Mouse (Mus musculus) midbrain, embryonic 10.5 days (tissue): ENCODE measurements around the gene Arhgap10. TPM values are rescaled to one million over a fixed set of nuclear protein-coding genes. Genes with fewer than 3 reads are reported as not detected.

ENCODE experiments used
- DNase-seq: peaks from one replicate; pipeline ENCODE4 v3.0.0-alpha.2; 2017; ENCODE audit warnings: low spot score
- H3K27ac ChIP-seq: fragments of 300-500 bp; sonication (generic); replicated peaks from 2 replicates; pipeline ENCODE4 v1.5.1; 2016; ENCODE audit warnings: mild to moderate bottlenecking
- H3K27me3 ChIP-seq: fragments of 300-500 bp; sonication (generic); 2 replicates; pipeline ENCODE4 v1.6.1; 2016; ENCODE audit warnings: low read depth, mild to moderate bottlenecking; ENCODE audit not compliant: poor library complexity, severe bottlenecking
- H3K36me3 ChIP-seq: fragments of 300-500 bp; sonication (generic); 2 replicates; pipeline ENCODE4 v1.6.1; 2016; ENCODE audit warnings: mild to moderate bottlenecking, moderate library complexity
- H3K4me1 ChIP-seq: fragments of 300-500 bp; sonication (generic); 2 replicates; pipeline ENCODE4 v1.6.1; 2016
- H3K4me3 ChIP-seq: fragments of 300-500 bp; sonication (generic); 2 replicates; pipeline ENCODE4 v1.5.1; 2016; ENCODE audit warnings: mild to moderate bottlenecking, moderate library complexity
- H3K9me3 ChIP-seq: fragments of 300-500 bp; sonication (generic); replicated peaks from 2 replicates; pipeline ENCODE4 v1.6.1; 2016; ENCODE audit warnings: mild to moderate bottlenecking
- WGBS: fragments of 180-500 bp; shearing (Covaris S2); methylation state at CpG from one replicate; pipeline ENCODE4 v1.1.7; 2016; 5-methylcytosine and 5-hydroxymethylcytosine counted together
- polyA plus RNA-seq: library from polyadenylated mRNA; unstranded; fragments of >200 nt; fragmentation: Nextera tagmentation; extraction: Ambion mirVana; gene quantifications from 2 replicates; pipeline ENCODE4 v1.2.1, GENCODE M21; 2016

Gene Arhgap10
- polyA plus RNA-seq, 1 experiment from 2014 or later = 16.5 TPM

DNA sequence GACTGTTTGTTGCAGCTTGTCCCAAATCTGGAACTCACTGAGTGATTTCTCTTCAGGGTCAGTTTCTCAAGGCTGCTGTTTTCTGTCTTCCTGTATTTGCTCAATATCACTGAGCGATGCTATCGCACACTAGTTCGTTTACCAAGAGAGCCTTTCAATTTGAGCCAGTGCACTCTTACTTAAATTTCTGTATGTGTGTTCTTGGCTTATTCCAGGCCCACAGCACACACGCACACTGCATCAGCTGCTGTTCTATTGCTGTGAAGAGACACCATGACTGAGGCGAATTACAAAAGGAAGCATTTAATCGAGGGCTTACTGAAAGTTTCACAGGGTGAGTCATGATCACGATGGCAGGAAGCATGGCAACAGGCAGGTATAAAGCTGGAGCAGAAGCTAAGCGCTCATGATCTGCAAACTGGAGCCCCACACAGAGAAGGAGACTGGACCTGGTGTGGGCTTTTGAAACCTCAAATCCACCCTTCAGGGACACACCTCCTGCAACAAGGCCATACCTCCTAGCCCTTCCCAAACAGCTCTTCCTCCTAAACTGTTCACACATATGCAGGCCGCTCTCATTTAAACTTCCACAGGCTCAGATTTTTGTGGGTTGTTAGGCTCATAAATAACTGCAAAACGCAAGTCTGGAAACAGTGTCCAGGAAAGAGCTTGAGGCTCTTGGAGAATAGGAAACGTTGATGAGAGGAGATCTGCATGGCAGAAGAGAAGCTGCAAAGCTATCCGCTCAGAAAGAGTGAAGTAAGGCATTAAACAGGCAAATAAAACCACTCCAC, 255.3 kb downstream of the Arhgap10 start:
- 90% methylated on average over 12 of the region's 12 CpGs for WGBS
- H3K9me3 ChIP-seq = no peaks in the 10 kb centered on the region
- peaks cover 14% of the 10 kb centered on the region for H3K36me3 ChIP-seq
- no peak overlapping the region for H3K4me3 ChIP-seq
- no peak overlapping the region for H3K27ac ChIP-seq
- no peaks in the 10 kb centered on the region for H3K27me3 ChIP-seq
- no peak for DNase-seq
- no peaks in the 10 kb centered on the region for H3K4me1 ChIP-seq

DNA sequence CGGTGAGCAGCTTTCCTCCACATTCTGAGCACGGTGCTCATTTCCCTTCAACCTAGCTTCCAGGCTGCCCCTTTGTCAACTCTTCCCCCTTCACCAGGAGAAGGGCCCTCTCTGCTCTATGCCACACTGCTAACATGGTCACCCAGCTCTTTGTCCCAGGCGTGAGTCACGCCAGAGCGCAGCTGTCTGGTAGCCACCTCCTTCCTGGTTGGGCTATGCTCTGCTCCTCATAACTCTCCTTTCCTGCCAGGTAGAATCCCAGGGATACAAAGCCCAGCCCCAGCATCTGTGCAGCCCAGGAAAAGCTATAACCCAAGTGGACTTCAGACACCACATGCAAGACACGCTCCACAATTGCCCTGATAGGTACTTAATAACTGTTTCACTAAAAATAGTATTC, 256.5 kb downstream of the Arhgap10 start:
- no peak for DNase-seq
- WGBS = 91% methylated on average over 6 of the region's 6 CpGs

DNA sequence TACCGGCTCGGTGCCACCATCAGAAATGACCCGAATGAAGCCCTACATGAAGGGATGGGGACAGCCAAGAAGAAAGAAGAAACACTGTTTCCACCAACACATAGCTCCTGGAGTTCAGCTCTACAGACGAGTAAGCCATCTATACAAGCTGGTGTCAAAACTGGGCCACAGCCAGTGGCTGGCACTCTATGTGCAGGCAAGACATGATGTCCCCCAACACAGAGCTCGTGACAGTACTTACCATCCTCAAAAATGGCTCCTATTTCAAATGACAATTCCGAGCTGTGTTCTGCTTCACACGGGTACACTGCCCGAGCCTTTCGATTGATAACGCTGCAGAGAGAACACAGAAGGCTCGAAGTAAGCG, 260.7 kb downstream of the Arhgap10 start:
- H3K27ac ChIP-seq = no peak overlapping the region
- peaks cover 22% of the 10 kb centered on the region for H3K36me3 ChIP-seq
- peaks cover 4% of the 10 kb centered on the region; the same call in 1 of the 2 replicates for H3K4me1 ChIP-seq
- DNase-seq = no peak
- no peak overlapping the region for H3K4me3 ChIP-seq
- H3K27me3 ChIP-seq = no peaks in the 10 kb centered on the region
- no peaks in the 10 kb centered on the region for H3K9me3 ChIP-seq
- WGBS = 95% methylated on average over 12 of the region's 12 CpGs

More for the DNA sequence above, 256.5 kb downstream of the Arhgap10 start:
- H3K9me3 ChIP-seq = no peaks in the 10 kb centered on the region
- no peak overlapping the region for H3K4me3 ChIP-seq
- no peaks in the 10 kb centered on the region for H3K27me3 ChIP-seq
- no peak overlapping the region for H3K27ac ChIP-seq
- H3K36me3 ChIP-seq = peaks cover 22% of the 10 kb centered on the region
- no peaks in the 10 kb centered on the region for H3K4me1 ChIP-seq

GRCm38 (mm10) chr8:77256450-77257084, 261.2 kb downstream of the Arhgap10 start:
- no peak overlapping the region for H3K4me3 ChIP-seq
- H3K27ac ChIP-seq = no peak overlapping the region
- H3K27me3 ChIP-seq = no peaks in the 10 kb centered on the region
- no peaks in the 10 kb centered on the region for H3K9me3 ChIP-seq
- WGBS = 95% methylated on average over 5 of the region's 5 CpGs
- peaks cover 22% of the 10 kb centered on the region for H3K36me3 ChIP-seq
- peaks cover 4% of the 10 kb centered on the region; the same call in 1 of the 2 replicates for H3K4me1 ChIP-seq
- no peak for DNase-seq

DNA sequence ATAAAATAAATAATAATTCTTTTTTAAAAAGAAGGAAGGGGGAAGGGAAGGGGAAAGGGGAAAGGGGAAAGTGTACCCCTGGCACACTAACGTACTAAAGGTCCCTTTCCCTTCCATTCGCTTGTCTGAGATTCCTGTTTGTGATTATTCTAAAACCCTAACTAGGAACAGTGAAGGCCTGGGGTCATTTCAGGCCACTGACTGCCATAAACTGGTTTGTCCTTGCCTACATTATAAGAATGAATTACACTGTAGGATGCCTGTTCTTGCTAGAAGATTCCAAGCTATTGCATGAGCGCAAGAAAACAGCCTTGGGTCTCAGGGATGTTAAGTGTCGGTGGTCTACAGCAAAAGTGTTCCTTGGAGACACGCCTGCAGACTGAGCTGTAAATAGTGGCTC, 263.3 kb downstream of the Arhgap10 start:
- Histone ChIP-seq H3K9me3 (no peaks in the 10 kb centered on the region), H3K4me1 (peaks cover 4% of the 10 kb centered on the region; the same call in 1 of the 2 replicates), H3K4me3 (no peak overlapping the region), H3K36me3 (peaks cover 25% of the 10 kb centered on the region), H3K27me3 (no peaks in the 10 kb centered on the region), H3K27ac (no peak overlapping the region)
- 89% methylated on average over 5 of the region's 5 CpGs for WGBS
- no peak for DNase-seq

GRCm38 (mm10) chr8:77251134-77251533, 266.6 kb downstream of the Arhgap10 start:
- H3K9me3 ChIP-seq = no peaks in the 10 kb centered on the region
- H3K36me3 ChIP-seq = 0 out of 2 replicates have a peak, but pooled peaks cover 10% of the 10 kb centered on the region
- peaks cover 4% of the 10 kb centered on the region; the same call in 1 of the 2 replicates for H3K4me1 ChIP-seq
- no peak for DNase-seq
- no peaks in the 10 kb centered on the region for H3K27me3 ChIP-seq
- no peak overlapping the region for H3K27ac ChIP-seq
- WGBS = 90% methylated on average over 5 of the region's 5 CpGs
- H3K4me3 ChIP-seq = no peak overlapping the region

- no peaks in the 10 kb centered on the region for H3K9me3 ChIP-seq
- WGBS = 83% methylated on average over 3 of the region's 3 CpGs
- no peak overlapping the region for H3K27ac ChIP-seq
- H3K4me1 ChIP-seq = peaks cover 4% of the 10 kb centered on the region; the same call in 1 of the 2 replicates
- DNase-seq = no peak
- H3K36me3 ChIP-seq = 0 out of 2 replicates have a peak, but pooled peaks cover 10% of the 10 kb centered on the region
- no peak overlapping the region for H3K4me3 ChIP-seq
- no peaks in the 10 kb centered on the region for H3K27me3 ChIP-seq
These were observed 267.7 kb downstream of the Arhgap10 start for GRCm38 (mm10) chr8:77250094-77250493.

- WGBS = 90% methylated on average over 3 of the region's 3 CpGs
- no peaks in the 10 kb centered on the region for H3K4me1 ChIP-seq
- H3K27ac ChIP-seq = no peak overlapping the region
- H3K4me3 ChIP-seq = no peak overlapping the region
- no peaks in the 10 kb centered on the region for H3K27me3 ChIP-seq
- no peaks in the 10 kb centered on the region for H3K36me3 ChIP-seq
- DNase-seq = no peak
- H3K9me3 ChIP-seq = no peaks in the 10 kb centered on the region
These were observed 276.4 kb downstream of the Arhgap10 start for GRCm38 (mm10) chr8:77241381-77241780.

GRCm38 (mm10) chr8:77239462-77239861, 278.3 kb downstream of the Arhgap10 start:
- H3K4me1 ChIP-seq = no peaks in the 10 kb centered on the region
- H3K36me3 ChIP-seq = no peaks in the 10 kb centered on the region
- DNase-seq = no peak

GRCm38 (mm10) chr8:77236701-77237100, 281.1 kb downstream of the Arhgap10 start:
- Histone ChIP-seq H3K27me3 (no peaks in the 10 kb centered on the region), H3K36me3 (no peaks in the 10 kb centered on the region), H3K4me3 (no peak overlapping the region), H3K4me1 (no peaks in the 10 kb centered on the region), H3K9me3 (no peaks in the 10 kb centered on the region), H3K27ac (no peak overlapping the region)
- DNase-seq = no peak
- WGBS = 89% methylated on average over 1 of the region's 1 CpGs

More at GRCm38 (mm10) chr8:77239462-77239861, 278.3 kb downstream of the Arhgap10 start:
- H3K27me3 ChIP-seq = no peaks in the 10 kb centered on the region
- no peaks in the 10 kb centered on the region for H3K9me3 ChIP-seq
- no peak overlapping the region for H3K27ac ChIP-seq
- no peak overlapping the region for H3K4me3 ChIP-seq

DNA sequence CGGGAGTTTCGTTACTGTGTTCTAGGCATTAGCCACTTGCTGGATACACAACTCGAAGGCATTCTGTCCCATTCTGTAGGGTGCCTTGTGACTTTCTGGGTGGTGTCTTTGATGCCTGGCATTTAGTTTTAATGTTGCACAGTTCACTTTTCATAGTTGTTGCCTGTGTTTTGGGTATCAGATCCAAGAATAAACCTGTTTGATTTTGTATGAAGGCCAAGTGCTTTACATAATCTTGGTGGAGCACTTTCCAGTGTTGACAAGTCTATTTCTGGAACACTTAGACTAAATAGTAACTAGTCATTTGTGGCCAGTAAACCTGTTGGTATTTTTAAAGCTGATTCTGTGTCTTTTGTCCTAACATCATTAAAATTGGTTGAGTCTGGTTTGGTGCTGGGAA, 285.3 kb downstream of the Arhgap10 start:
- WGBS = 89% methylated on average over 3 of the region's 3 CpGs
- Histone ChIP-seq H3K4me1 (no peaks in the 10 kb centered on the region), H3K27ac (no peak overlapping the region), H3K27me3 (no peaks in the 10 kb centered on the region), H3K36me3 (no peaks in the 10 kb centered on the region), H3K9me3 (no peaks in the 10 kb centered on the region), H3K4me3 (no peak overlapping the region)
- no peak for DNase-seq

- Histone ChIP-seq H3K9me3 (no peaks in the 10 kb centered on the region), H3K27ac (no peak overlapping the region), H3K4me3 (no peak overlapping the region), H3K36me3 (no peaks in the 10 kb centered on the region), H3K4me1 (no peaks in the 10 kb centered on the region), H3K27me3 (no peaks in the 10 kb centered on the region)
- no peak for DNase-seq
- 86% methylated on average over 6 of the region's 6 CpGs for WGBS
These were observed 285.9 kb downstream of the Arhgap10 start for GRCm38 (mm10) chr8:77231834-77232233.

- Histone ChIP-seq H3K9me3 (no peaks in the 10 kb centered on the region), H3K4me1 (no peaks in the 10 kb centered on the region), H3K4me3 (no peak overlapping the region), H3K36me3 (no peaks in the 10 kb centered on the region), H3K27me3 (no peaks in the 10 kb centered on the region), H3K27ac (no peak overlapping the region)
- no peak for DNase-seq
- 86% methylated on average over 1 of the region's 1 CpGs for WGBS
These were observed 286.5 kb downstream of the Arhgap10 start for GRCm38 (mm10) chr8:77231211-77231610.
